Mouse (Mus musculus): ENCODE measurements around the gene Fam107b.

Gene Fam107b

DNA sequence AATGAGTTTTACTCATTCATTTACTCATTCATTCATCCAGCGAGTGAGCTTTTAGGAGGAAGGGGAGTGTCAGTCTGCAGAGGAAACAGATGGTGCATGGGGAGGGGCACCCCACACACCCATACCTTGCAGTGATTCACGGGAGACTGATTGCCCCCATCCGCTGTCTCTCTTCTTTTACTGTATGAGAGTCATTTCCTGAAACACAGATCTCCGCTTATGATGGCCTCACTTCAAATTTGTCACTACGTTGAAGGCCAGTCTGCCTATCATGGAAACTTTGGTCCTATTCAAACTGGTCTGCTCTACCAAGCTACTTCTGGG, 230.2 kb downstream of the Fam107b start:
- H3K4me3 ChIP-seq (replicated peaks; ENCODE audit: low read length), result no peak overlapping the region
- H3K9me3 ChIP-seq (ENCODE audit: low read length), result peaks cover 29% of the 10 kb centered on the region
- no peaks in the 10 kb centered on the region for H3K4me1 ChIP-seq (replicated peaks; ENCODE audit: low read depth, low read length)
- TF ChIP-seq NANOG (IDR thresholded peaks at IDR 0.05; ENCODE audit: borderline replicate concordance, low read length) (no peak), POU5F1 (IDR thresholded peaks at IDR 0.05; ENCODE audit: borderline replicate concordance, low read length) (no peak), CTCF (conservative IDR thresholded peaks at IDR 0.05; ENCODE audit: low read length) (no peak)
- no peaks in the 10 kb centered on the region for H3K36me3 ChIP-seq (ENCODE audit: insufficient read depth, low read length)
- H3K27me3 ChIP-seq (ENCODE audit: insufficient read depth, low read length), result no peaks in the 10 kb centered on the region

- no peaks in the 10 kb centered on the region for H3K27me3 ChIP-seq (ENCODE audit: insufficient read depth, low read length)
- H3K9me3 ChIP-seq (ENCODE audit: low read length), result no peaks in the 10 kb centered on the region
- H3K36me3 ChIP-seq (ENCODE audit: insufficient read depth, low read length), result no peaks in the 10 kb centered on the region
- TF ChIP-seq POU5F1 (IDR thresholded peaks at IDR 0.05; ENCODE audit: borderline replicate concordance, low read length) (no peak), CTCF (conservative IDR thresholded peaks at IDR 0.05; ENCODE audit: low read length) (no peak), NANOG (IDR thresholded peaks at IDR 0.05; ENCODE audit: borderline replicate concordance, low read length) (no peak)
- no peaks in the 10 kb centered on the region for H3K4me1 ChIP-seq (replicated peaks; ENCODE audit: low read depth, low read length)
- H3K4me3 ChIP-seq (replicated peaks; ENCODE audit: low read length), result no peak overlapping the region
Observed at GRCm38 (mm10) chr2:3805742-3806141, 235.5 kb downstream of the Fam107b start.

DNA sequence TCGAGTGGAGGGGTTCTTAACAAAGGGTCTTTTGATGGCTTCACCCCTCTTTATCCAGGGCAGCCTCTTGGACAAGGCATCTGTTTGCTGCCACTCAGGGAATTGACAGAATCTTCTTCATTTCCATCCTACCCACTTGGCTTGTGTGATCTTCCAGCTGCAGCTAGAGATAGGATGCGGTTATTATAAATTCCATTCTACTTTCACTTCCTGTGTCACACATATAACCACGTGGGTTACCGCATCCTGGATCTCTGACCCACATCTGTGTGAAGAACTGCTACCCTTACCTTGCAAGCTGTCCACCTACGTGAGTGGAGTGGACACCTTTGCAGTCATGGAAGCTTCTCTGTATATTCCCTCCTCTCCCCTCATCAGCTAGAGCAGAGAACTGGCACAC, 240.0 kb downstream of the Fam107b start:
- Histone ChIP-seq H3K4me3 (replicated peaks; ENCODE audit: low read length) (no peak overlapping the region), H3K4me1 (replicated peaks; ENCODE audit: low read depth, low read length) (no peaks in the 10 kb centered on the region), H3K27me3 (ENCODE audit: insufficient read depth, low read length) (no peaks in the 10 kb centered on the region), H3K9me3 (ENCODE audit: low read length) (no peaks in the 10 kb centered on the region), H3K36me3 (ENCODE audit: insufficient read depth, low read length) (no peaks in the 10 kb centered on the region)
- no peak for TF ChIP-seq NANOG (IDR thresholded peaks at IDR 0.05; ENCODE audit: borderline replicate concordance, low read length)
- TF ChIP-seq POU5F1 (IDR thresholded peaks at IDR 0.05; ENCODE audit: borderline replicate concordance, low read length), result no peak
- no peak for TF ChIP-seq CTCF (conservative IDR thresholded peaks at IDR 0.05; ENCODE audit: low read length)

DNA sequence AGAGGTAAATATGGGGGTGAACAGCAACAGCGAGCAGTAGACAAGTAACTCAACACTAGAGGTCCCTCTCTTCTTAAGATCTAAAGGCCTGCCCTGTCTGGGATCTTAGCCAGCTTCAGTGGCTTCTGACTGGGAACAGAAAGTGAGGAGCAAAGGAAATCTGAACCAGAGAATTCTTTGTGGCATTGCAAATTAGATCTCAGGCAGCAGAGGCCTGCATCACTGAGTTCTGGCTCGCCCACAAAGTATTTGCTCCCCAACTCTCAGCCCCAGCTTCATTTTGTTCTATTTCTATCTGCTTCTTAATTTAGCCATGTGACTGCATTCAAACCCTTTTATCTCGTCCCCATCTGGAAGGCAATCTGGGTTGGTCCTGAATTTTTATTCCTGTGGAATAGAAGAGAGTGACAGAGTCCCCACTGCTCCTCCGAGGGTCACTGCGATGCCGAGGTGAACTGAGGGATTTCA, 245.9 kb downstream of the Fam107b start:
- TF ChIP-seq POU5F1 (IDR thresholded peaks at IDR 0.05; ENCODE audit: borderline replicate concordance, low read length) (no peak), CTCF (conservative IDR thresholded peaks at IDR 0.05; ENCODE audit: low read length) (no peak), NANOG (IDR thresholded peaks at IDR 0.05; ENCODE audit: borderline replicate concordance, low read length) (no peak)

DNA sequence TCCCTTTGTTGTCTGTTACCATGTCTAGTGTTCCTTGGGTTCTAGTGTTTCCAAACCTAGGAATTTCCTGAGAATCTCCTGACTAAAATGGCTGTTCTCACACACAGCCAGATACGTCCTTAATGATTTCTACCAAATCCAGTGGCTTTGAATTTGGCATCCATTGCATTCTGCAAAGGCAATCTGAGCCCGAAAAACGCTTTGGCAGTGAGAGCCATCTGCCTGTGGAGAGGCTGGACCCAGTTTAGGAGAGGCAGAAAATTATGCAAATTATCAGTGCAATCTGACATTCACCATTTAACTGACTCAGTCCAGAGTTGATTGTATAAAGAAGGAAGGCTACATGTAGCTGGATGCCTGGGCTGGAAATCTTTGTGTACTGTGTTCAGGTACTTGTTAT, 247.3 kb downstream of the Fam107b start:
- no peaks in the 10 kb centered on the region for H3K27me3 ChIP-seq (ENCODE audit: insufficient read depth, low read length)
- TF ChIP-seq NANOG (IDR thresholded peaks at IDR 0.05; ENCODE audit: borderline replicate concordance, low read length) (no peak), CTCF (conservative IDR thresholded peaks at IDR 0.05; ENCODE audit: low read length) (no peak), POU5F1 (IDR thresholded peaks at IDR 0.05; ENCODE audit: borderline replicate concordance, low read length) (no peak)
- H3K36me3 ChIP-seq (ENCODE audit: insufficient read depth, low read length), result no peaks in the 10 kb centered on the region
- no peak overlapping the region for H3K4me3 ChIP-seq (replicated peaks; ENCODE audit: low read length)
- no peaks in the 10 kb centered on the region; the same call in 1 of the 2 replicates for H3K9me3 ChIP-seq (ENCODE audit: low read length)
- no peaks in the 10 kb centered on the region for H3K4me1 ChIP-seq (replicated peaks; ENCODE audit: low read depth, low read length)

More for the DNA sequence above, 245.9 kb downstream of the Fam107b start:
- H3K4me3 ChIP-seq (replicated peaks; ENCODE audit: low read length), result no peak overlapping the region
- no peaks in the 10 kb centered on the region for H3K4me1 ChIP-seq (replicated peaks; ENCODE audit: low read depth, low read length)
- H3K27me3 ChIP-seq (ENCODE audit: insufficient read depth, low read length), result no peaks in the 10 kb centered on the region
- no peaks in the 10 kb centered on the region for H3K36me3 ChIP-seq (ENCODE audit: insufficient read depth, low read length)
- no peaks in the 10 kb centered on the region; the same call in 1 of the 2 replicates for H3K9me3 ChIP-seq (ENCODE audit: low read length)

DNA sequence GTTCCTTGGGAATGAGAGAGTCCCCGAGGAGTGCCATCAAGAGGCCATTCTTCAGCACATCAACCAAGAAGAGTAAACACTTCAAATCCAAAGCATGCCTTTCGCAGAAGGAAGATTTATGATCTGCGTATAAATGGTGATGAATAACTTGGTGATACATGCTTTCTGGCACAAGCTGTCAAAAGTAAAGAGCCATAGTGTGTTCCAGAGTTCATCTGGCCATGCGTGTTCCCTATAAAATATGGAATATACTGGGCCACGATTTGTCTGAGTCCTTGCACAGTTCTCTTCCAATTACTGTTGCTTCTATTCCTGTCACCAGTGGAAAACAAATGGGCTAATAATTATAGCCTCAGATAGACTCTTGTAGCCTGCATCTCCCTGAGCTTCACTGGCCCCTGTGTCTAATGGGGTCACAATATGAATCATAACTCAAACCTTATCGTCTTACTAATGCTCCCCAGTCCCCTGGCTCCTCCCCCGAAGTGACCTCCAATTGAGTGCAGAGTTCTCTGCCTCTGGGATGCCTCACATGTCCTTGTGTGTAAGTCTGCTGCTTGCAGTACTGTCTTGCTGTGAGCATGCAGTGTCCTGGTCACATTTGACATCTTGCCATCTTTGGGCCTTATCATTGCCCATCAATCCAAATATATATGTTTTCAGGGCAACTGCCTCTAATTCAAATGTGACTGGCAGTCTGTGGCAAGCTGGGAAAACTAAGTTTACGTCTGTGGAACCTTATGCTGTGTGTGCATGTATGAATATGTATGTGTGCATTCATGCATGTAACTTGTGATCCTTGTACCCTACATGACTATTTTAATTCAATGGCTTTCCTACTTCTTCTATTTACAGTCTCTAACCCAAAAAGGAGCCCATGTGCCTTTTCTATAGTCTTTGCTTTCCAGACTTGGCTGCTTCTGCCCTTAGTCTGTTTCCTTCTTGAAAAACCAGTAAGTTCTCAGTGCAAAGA, 252.5 kb downstream of the Fam107b start:
- Histone ChIP-seq H3K36me3 (ENCODE audit: insufficient read depth, low read length) (no peaks in the 10 kb centered on the region), H3K4me1 (replicated peaks; ENCODE audit: low read depth, low read length) (no peaks in the 10 kb centered on the region), H3K27me3 (ENCODE audit: insufficient read depth, low read length) (no peaks in the 10 kb centered on the region), H3K9me3 (ENCODE audit: low read length) (no peaks in the 10 kb centered on the region), H3K4me3 (replicated peaks; ENCODE audit: low read length) (no peak overlapping the region)
- TF ChIP-seq NANOG (IDR thresholded peaks at IDR 0.05; ENCODE audit: borderline replicate concordance, low read length) (no peak), CTCF (conservative IDR thresholded peaks at IDR 0.05; ENCODE audit: low read length) (no peak), POU5F1 (IDR thresholded peaks at IDR 0.05; ENCODE audit: borderline replicate concordance, low read length) (no peak)

Data from E14TG2a.4 (cell line).